Mouse (Mus musculus): ENCODE measurements around the gene Smug1. TPM values are rescaled to one million over a fixed set of nuclear protein-coding genes. Genes with fewer than 3 reads are reported as not detected.

Smug1 gene
- total RNA-seq (2023), result 1 to 10 TPM; 2.2 to 4.1 TPM

GRCm38 (mm10) chr15:103167042-103167615 lies at the start of gene Smug1:
TSS of gene Smug1 (minus strand) at chr15:103167092.

Other genes with a start within 250 kb of the Smug1 start
- gene Hoxc13, start 246.0 kb downstream of the Smug1 start, total RNA-seq (2023), result not detected
- gene Hoxc12, start 230.3 kb downstream of the Smug1 start, total RNA-seq (2023), result not detected
- gene Hoxc11, start 212.7 kb downstream of the Smug1 start, total RNA-seq (2023), result not detected
- not detected for gene Hoxc10, start 200.3 kb downstream of the Smug1 start, total RNA-seq (2023)
- gene Hoxc5, start 199.6 kb downstream of the Smug1 start, total RNA-seq (2023), result not detected
- gene Hoxc9, start 190.7 kb downstream of the Smug1 start, total RNA-seq (2023), result under 1 TPM in 1 of 2 experiments, not detected in 1; 0.13 TPM
- gene Hoxc8, start 176.5 kb downstream of the Smug1 start, total RNA-seq (2023), result not detected
- gene Hoxc6, start 168.8 kb downstream of the Smug1 start, total RNA-seq (2023), result 1 to 10 TPM in 1 of 2 experiments, not detected in 1; 1.6 TPM
- gene Hoxc4, start 148.2 kb downstream of the Smug1 start, total RNA-seq (2023), result under 1 TPM in 1 of 2 experiments, not detected in 1; 0.18 TPM
- gene Cbx5, start 72.7 kb upstream of the Smug1 start, total RNA-seq (2023), result 10 to 100 TPM; 38.5 to 38.9 TPM
- gene Hnrnpa1, start 73.3 kb upstream of the Smug1 start, total RNA-seq (2023), result 100 to 1,000 TPM; 216 to 267 TPM
- 100 to 1,000 TPM; 245 to 253 TPM for gene Nfe2, start 91.3 kb upstream of the Smug1 start, total RNA-seq (2023)
- 100 to 1,000 TPM; 110 to 114 TPM for gene Copz1, start 105.6 kb upstream of the Smug1 start, total RNA-seq (2023)
- gene Gpr84, start 143.5 kb upstream of the Smug1 start, total RNA-seq (2023), result 10 to 100 TPM; 13.3 to 18.7 TPM
- 10 to 100 TPM; 28.2 to 34.9 TPM for gene Zfp385a, start 173.0 kb upstream of the Smug1 start, total RNA-seq (2023)
- 10 to 100 TPM; 16.2 to 27.3 TPM for gene Itga5, start 199.7 kb upstream of the Smug1 start, total RNA-seq (2023)

Measured in neutrophil, adult 59 days (primary cell).